Mouse (Mus musculus) hindbrain, embryonic 14.5 days (tissue): ENCODE measurements around the gene Baiap3. TPM values are rescaled to one million over a fixed set of nuclear protein-coding genes. Genes with fewer than 3 reads are reported as not detected.

Experiments used
- ATAC-seq: fragments of 200-750 bp; cut with Nextera tagmentation; 2 replicates; pipeline ENCODE4 v1.8.0; 2017; ENCODE audit warnings: moderate number of reproducible peaks, mild to moderate bottlenecking, moderate TSS enrichment, moderate library complexity; ENCODE audit not compliant: low FRiP score
- DNase-seq: peaks from one replicate; pipeline ENCODE4 v3.0.0-alpha.2; 2015; ENCODE audit warnings: low spot score
- H3K27ac ChIP-seq: fragments of 300-500 bp; sonication (generic); 2 replicates; pipeline ENCODE4 v1.5.1; 2014; ENCODE audit warnings: mild to moderate bottlenecking, moderate library complexity
- H3K27me3 ChIP-seq: fragments of 300-500 bp; sonication (generic); 2 replicates; pipeline ENCODE4 v1.6.1; 2014; ENCODE audit warnings: mild to moderate bottlenecking, low read length, mixed read lengths; ENCODE audit not compliant: control insufficient read depth, insufficient read depth
- H3K36me3 ChIP-seq: fragments of 300-500 bp; sonication (generic); replicated peaks from 2 replicates; pipeline ENCODE4 v1.6.1; 2014; ENCODE audit not compliant: control insufficient read depth, insufficient read depth
- H3K4me1 ChIP-seq: fragments of 300-500 bp; sonication (generic); replicated peaks from 2 replicates; pipeline ENCODE4 v1.6.1; 2014; ENCODE audit warnings: antibody characterized with exemption, low read length, mixed read lengths; ENCODE audit not compliant: control insufficient read depth, insufficient read depth
- H3K4me2 ChIP-seq: fragments of 300-500 bp; sonication (generic); replicated peaks from 2 replicates; pipeline ENCODE4 v1.6.1; 2014; ENCODE audit warnings: mild to moderate bottlenecking, moderate library complexity
- H3K4me3 ChIP-seq: fragments of 300-500 bp; sonication (generic); replicated peaks from 2 replicates; pipeline ENCODE4 v1.5.1; 2014; ENCODE audit warnings: mild to moderate bottlenecking, low read length
- H3K9ac ChIP-seq: fragments of 300-500 bp; sonication (generic); 2 replicates; pipeline ENCODE4 v1.6.1; 2014
- H3K9me3 ChIP-seq: fragments of 300-500 bp; sonication (generic); 2 replicates; pipeline ENCODE4 v1.6.1; 2016; ENCODE audit warnings: low read length; ENCODE audit not compliant: control insufficient read depth
- WGBS: fragments of 180-500 bp; shearing (Covaris S2); extraction: QIAGEN DNeasy Blood & Tissue Kit; methylation state at CpG from one replicate; pipeline ENCODE4 v1.1.7; 2014; 5-methylcytosine and 5-hydroxymethylcytosine counted together
- polyA plus RNA-seq: library from polyadenylated mRNA; unstranded; fragments of >200 nt; fragmentation: Nextera tagmentation; extraction: Ambion mirVana; gene quantifications from 2 replicates; pipeline ENCODE4 v1.2.1, GENCODE M21; 2014

The Baiap3 gene
- polyA plus RNA-seq, 1 experiment from 2014 or later: 10.8 TPM

GRCm38 (mm10) chr17:25253760-25254159 lies 2.4 kb downstream of the Baiap3 start:
- ATAC-seq: peak; percentile 47
- Histone ChIP-seq H3K4me1 (peaks cover 42% of the 10 kb centered on the region), H3K4me3 (peak overlapping the region; percentile 5; the same call in 1 of the 2 replicates), H3K27me3 (peaks cover 13% of the 10 kb centered on the region), H3K36me3 (0 out of 2 replicates have a peak, but pooled peaks cover 1% of the 10 kb centered on the region), H3K9ac (peak overlapping the region; percentile 39; the same call in 1 of the 2 replicates), H3K4me2 (peak overlapping the region; percentile 41), H3K27ac (peak overlapping the region; percentile 86), H3K9me3 (no peaks in the 10 kb centered on the region)
- DNase-seq: peak; percentile 58
- WGBS: 8% methylated on average over 10 of the region's 10 CpGs

GRCm38 (mm10) chr17:25252643-25253042 lies 3.5 kb downstream of the Baiap3 start:
- ATAC-seq (peak; percentile 64; the same call in 1 of the 2 replicates), DNase-seq (peak; percentile 65)
- Histone ChIP-seq H3K9me3 (no peaks in the 10 kb centered on the region), H3K36me3 (no peaks in the 10 kb centered on the region), H3K4me2 (peak overlapping the region; percentile 33; the same call in 1 of the 2 replicates), H3K4me3 (no peak overlapping the region), H3K27me3 (peaks cover 13% of the 10 kb centered on the region), H3K4me1 (peaks cover 42% of the 10 kb centered on the region), H3K9ac (peak overlapping the region; percentile 39; the same call in 1 of the 2 replicates), H3K27ac (peak overlapping the region; percentile 86)
- 12% methylated on average over 3 of the region's 3 CpGs for WGBS

GRCm38 (mm10) chr17:25250181-25250835 lies 5.9 kb downstream of the Baiap3 start:
- no peak overlapping the region for H3K4me2 ChIP-seq
- 78% methylated on average over 8 of the region's 8 CpGs for WGBS
- H3K9ac ChIP-seq: no peak overlapping the region
- H3K9me3 ChIP-seq: no peaks in the 10 kb centered on the region
- no peak overlapping the region for H3K27ac ChIP-seq
- peaks cover 4% of the 10 kb centered on the region for H3K36me3 ChIP-seq
- H3K4me3 ChIP-seq: no peak overlapping the region
- peaks cover 33% of the 10 kb centered on the region for H3K4me1 ChIP-seq
- H3K27me3 ChIP-seq: peaks cover under 1% of the 10 kb centered on the region; the same call in 1 of the 2 replicates
- ATAC-seq: no peak
- DNase-seq: no peak

- peaks cover 25% of the 10 kb centered on the region for H3K36me3 ChIP-seq
- no peak overlapping the region for H3K9ac ChIP-seq
- H3K4me1 ChIP-seq: peaks cover 14% of the 10 kb centered on the region
- no peak for ATAC-seq
- no peaks in the 10 kb centered on the region for H3K9me3 ChIP-seq
- 82% methylated on average over 18 of the region's 18 CpGs for whole genome bisulfite sequencing
- H3K27ac ChIP-seq: no peak overlapping the region
- H3K4me2 ChIP-seq: no peak overlapping the region
- no peak overlapping the region for H3K4me3 ChIP-seq
- DNase-seq: no peak
- H3K27me3 ChIP-seq: no peaks in the 10 kb centered on the region
Observed at GRCm38 (mm10) chr17:25248033-25248750, 8.0 kb downstream of the Baiap3 start.

- Histone ChIP-seq H3K4me2 (no peak overlapping the region), H3K4me1 (peaks cover 12% of the 10 kb centered on the region), H3K4me3 (no peak overlapping the region), H3K36me3 (peaks cover 38% of the 10 kb centered on the region), H3K27me3 (no peaks in the 10 kb centered on the region), H3K9ac (no peak overlapping the region), H3K27ac (no peak overlapping the region), H3K9me3 (no peaks in the 10 kb centered on the region)
- DNase-seq (no peak), ATAC-seq (no peak)
- 86% methylated on average over 16 of the region's 16 CpGs for WGBS
Observed at GRCm38 (mm10) chr17:25244239-25244638, 11.9 kb downstream of the Baiap3 start.

- Histone ChIP-seq H3K4me1 (peaks cover 17% of the 10 kb centered on the region), H3K9me3 (no peaks in the 10 kb centered on the region), H3K27ac (no peak overlapping the region), H3K4me3 (no peak overlapping the region), H3K9ac (no peak overlapping the region), H3K27me3 (no peaks in the 10 kb centered on the region), H3K4me2 (no peak overlapping the region), H3K36me3 (peaks cover 38% of the 10 kb centered on the region)
- ATAC-seq (no peak), DNase-seq (no peak)
- WGBS: 80% methylated on average over 11 of the region's 11 CpGs
Observed at GRCm38 (mm10) chr17:25243131-25243780, 12.9 kb downstream of the Baiap3 start.

GRCm38 (mm10) chr17:25239695-25240636 lies 16.2 kb downstream of the Baiap3 start, which contains the start of the genes Gnptg and Tsr3:
Gene Gnptg, minus strand, starts transcription at chr17:25240124.
Gene Tsr3, plus strand, starts transcription at chr17:25240170.
- Histone ChIP-seq H3K27ac (peak within 1 kb of the TSS; percentile 75), H3K36me3 (peaks cover 48% of the 10 kb centered on the region), H3K4me2 (peak within 1 kb of the TSS; percentile 98), H3K9ac (peak within 1 kb of the TSS; percentile 74), H3K27me3 (no peaks in the 10 kb centered on the region), H3K9me3 (no peaks in the 10 kb centered on the region), H3K4me3 (peak within 1 kb of the TSS; percentile 65), H3K4me1 (peaks cover 20% of the 10 kb centered on the region)
- ATAC-seq (peak; percentile 88), DNase-seq (peak; percentile 91)
- WGBS: under 1% methylated on average over 78 of the region's 80 CpGs

- H3K27me3 ChIP-seq: no peaks in the 10 kb centered on the region
- no peak overlapping the region for H3K4me3 ChIP-seq
- H3K36me3 ChIP-seq: peaks cover 34% of the 10 kb centered on the region
- H3K4me2 ChIP-seq: no peak overlapping the region
- H3K9me3 ChIP-seq: no peaks in the 10 kb centered on the region
- peaks cover 11% of the 10 kb centered on the region for H3K4me1 ChIP-seq
- WGBS: 88% methylated on average over 9 of the region's 9 CpGs
- H3K9ac ChIP-seq: no peak overlapping the region
- DNase-seq (no peak), ATAC-seq (no peak)
- H3K27ac ChIP-seq: no peak overlapping the region
Observed at GRCm38 (mm10) chr17:25235635-25236034, 20.5 kb downstream of the Baiap3 start.
